Mouse (Mus musculus): ENCODE measurements around the gene Pitpnc1. TPM values are rescaled to one million over a fixed set of nuclear protein-coding genes. Genes with fewer than 3 reads are reported as not detected.

Gene Pitpnc1
- total RNA-seq, 1 experiment from 2014 or later = 20.4 TPM

DNA sequence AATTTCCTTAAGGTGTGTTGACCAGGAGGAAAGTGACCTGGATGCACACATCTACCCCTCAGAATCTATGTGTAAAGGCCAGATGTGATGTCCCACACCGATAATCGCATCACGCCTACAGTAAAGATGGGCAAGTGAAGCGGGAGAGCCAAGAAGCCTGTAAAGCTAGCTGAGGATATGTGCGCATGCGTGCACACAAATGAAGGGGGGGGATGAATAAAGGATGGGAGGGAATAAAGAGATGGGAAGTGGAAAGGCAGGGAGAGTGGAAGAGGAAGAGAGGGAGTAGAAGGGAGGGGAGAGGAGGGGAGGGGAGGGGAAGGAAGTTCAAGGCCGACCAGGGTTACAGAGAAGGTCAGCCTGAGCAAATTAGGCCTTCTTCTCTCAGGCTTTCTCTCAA is 61.6 kb downstream of the Pitpnc1 start:
- no peak for DNase-seq

DNA sequence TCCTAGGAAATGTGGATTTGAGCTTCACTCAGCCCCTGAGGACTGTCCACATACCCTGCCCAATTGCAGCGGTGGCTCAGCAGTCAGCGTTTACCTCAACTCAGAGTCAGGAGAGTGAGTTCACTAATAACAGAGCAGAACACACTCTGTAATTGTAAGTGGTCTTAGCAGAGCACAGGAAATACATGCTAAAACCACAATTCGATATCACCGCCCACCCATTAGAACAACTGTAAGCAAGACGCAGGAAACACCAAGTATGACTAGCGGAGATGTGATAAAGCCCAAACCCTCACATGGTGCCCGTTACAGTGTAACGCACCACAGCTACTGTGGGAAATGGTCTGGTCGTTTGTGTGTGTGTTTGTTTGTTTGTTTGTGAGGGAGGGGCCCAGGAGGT is 62.8 kb downstream of the Pitpnc1 start:
- no peak for DNase-seq

DNA sequence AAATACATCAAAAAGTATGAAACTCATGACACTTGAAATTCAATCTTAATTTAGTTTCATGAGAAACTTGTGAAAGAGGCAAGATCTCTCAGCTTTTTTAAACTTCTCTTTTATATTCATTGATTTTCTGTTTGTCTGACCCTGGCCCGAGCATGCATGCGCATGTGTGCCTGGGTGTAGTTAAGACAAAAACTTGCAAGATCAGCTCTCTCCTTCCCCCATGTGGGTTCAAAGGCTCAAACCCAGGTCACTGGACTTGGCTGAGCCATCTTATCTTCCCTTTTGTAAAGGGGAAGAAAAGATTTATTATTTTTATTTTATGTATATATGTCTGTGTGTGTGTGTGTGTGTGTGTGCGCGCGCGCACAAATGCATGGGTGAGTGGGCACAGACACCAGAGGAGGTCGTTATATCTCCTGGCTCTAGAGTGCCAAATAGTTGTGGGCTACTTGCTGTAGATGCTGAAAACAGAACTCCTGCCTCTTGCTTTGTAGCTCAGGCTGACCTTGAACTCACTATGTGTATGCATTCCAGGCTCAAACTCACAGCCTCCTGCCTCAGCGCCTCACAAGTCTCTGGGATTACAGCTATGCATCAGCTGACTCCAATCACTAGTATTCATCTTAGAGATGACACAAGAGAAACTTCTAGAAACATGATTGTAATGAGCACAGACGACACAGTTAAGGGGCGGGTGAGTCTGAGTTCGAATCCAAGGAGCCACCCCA is 64.7 kb downstream of the Pitpnc1 start:
- DNase-seq = no peak

DNA sequence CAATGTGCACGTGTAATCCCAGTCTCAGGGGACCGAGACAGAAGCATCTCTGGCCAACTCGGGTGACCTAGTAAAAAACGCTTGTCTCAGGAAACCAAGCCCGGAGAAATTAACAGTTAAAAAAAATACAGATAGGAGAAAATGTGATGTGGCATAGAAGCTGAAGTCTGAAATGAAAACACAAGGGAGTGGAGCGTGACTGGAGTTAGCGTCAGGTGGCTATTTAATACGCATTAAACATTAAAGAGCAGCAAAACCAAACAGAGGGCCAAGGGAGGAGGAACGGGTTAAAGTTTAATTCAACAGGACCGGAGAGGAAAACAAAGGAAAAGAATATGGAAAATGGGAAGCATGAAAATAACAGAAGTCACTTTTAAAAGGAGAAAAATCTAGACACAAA is 67.2 kb downstream of the Pitpnc1 start:
- DNase-seq = no peak

DNA sequence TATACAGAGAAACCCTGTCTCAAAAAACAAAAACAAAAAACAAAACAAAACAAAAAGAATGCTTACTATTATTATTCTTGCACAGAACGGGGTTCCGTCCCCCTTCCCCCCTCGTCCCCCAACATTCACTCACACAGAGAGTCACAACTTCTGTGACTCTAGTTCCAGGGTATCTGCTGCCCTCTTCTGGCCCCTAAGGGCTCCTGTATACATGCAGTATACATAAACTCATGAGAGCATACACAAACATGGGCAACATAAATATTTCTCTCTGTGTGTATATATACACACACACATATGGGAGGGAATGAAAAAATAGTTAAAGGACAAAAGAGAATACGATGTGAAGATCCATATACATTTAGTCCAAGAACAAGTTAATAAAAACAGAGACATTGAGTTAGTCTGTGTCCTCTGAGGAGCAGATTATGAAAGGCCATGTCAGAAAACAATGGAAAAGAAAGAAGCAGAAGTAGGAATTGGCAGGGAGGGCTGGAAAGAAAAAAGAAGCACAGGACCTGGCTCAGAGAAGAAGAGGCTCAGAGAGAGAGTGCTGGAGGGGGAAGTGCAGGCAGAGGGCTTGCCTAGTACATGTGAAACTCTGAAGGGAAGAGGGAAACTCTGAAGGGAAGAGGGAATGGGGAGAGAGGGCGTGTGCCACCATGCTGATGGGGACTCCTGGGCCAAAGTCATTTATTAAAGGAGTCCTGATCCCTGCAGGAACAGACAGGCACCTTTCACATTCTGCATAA is 68.5 kb downstream of the Pitpnc1 start:
- no peak for DNase-seq

DNA sequence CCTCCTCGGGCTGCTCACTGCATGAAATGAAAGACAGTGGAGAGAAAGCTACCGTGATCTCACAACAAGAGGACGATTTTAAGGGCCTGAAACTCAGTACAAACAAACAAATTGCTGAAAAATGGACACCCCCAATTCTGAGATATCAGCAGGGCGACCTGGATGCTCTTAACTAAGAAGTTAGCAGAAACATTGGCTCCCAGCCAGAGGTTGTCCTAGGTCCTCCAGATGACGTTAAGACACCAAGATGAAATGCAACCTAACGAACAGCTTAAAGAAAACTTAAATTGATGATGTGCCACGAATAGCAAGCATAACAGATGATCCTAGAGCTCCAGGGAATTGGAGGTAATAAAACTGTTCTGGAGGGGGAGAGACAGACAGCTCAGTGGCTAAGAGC is 69.7 kb downstream of the Pitpnc1 start:
- DNase-seq = no peak

DNA sequence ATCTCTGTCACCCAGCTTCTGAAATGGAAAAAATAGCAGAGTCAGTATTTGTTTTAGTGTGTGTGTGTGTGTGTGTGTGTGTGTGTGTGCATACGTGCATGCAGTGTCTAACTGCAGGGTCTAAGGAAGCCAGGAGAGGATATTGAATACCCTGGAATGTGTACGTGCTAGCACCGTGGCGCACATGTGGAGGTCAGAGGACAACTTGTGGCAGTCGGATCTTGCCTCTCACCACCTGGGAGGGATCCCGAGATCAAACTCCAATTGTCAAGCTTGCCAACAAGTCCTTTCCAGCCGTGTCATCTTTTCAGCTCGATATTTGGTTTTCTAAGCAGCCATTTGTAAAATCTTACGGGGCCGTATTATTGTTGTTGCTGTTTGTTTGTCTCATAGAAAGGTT is 70.5 kb downstream of the Pitpnc1 start:
- DNase-seq = no peak

DNA sequence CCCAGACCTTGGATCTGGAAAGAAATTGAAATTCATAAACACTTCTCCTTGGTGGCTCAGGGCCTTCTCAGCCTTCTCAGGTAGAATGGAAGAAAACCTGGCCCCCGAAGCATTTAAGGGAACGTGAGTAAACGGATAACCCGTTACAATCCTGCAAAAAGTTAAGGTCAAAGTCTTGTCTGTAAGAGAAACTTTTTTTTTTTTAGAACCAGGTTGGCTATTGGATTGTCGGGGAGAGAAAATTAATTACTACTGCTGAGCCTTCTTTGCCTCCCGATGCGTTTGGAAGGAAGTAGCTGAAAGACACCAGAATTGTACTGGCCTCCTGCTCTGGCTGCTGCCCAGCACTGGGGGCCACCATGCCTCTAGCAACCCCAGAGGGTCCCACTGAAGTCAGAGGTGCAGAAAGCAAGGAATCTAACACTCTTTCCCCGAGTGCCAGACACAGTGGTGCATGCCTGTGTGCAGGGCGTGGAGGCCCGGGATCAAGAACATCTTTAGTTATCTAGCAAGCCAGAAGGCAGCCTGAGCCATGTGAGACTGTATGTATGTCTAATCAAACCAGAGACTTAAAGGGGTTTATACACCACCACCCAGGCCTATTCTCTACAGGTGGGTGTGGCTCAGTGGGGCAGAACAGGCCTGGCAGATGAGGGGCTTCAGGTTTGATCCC is 73.0 kb downstream of the Pitpnc1 start:
- no peak for DNase-seq

DNA sequence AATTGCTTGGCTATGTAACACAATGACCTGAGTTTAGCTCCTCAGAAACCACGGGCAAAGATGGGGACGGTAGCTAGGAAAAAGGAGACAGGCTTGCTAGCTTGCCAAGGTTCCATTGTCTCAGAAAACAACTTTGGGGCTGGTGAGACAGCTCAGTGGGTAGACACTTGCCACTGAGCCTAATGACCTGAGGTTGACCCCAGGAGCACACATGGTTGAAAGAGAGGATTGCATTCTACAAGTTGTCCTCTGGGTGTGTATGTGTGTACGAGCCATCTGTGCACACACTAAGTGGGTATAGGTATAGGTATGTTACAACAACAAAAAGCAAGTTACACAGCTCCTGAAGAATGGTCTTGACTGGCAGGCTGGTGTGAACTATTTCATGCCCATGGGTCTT is 76.3 kb downstream of the Pitpnc1 start:
- DNase-seq = no peak

DNA sequence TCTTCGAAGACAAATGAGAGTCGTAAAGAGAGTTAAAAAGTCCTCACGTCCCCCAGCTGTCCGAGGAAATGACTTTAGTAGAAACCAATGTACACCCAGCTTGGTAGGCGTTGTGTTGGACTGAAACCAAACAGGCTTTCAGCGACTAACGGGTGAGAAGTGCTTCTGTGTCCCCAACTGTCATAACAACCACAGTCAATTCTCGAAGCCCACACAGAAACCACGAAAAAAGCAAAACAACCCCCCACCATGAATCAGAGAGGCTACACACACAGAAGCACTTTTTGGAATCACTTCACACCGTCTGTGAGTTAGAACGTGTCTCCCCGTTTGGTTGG is 76.7 kb downstream of the Pitpnc1 start:
- no peak for DNase-seq

DNA sequence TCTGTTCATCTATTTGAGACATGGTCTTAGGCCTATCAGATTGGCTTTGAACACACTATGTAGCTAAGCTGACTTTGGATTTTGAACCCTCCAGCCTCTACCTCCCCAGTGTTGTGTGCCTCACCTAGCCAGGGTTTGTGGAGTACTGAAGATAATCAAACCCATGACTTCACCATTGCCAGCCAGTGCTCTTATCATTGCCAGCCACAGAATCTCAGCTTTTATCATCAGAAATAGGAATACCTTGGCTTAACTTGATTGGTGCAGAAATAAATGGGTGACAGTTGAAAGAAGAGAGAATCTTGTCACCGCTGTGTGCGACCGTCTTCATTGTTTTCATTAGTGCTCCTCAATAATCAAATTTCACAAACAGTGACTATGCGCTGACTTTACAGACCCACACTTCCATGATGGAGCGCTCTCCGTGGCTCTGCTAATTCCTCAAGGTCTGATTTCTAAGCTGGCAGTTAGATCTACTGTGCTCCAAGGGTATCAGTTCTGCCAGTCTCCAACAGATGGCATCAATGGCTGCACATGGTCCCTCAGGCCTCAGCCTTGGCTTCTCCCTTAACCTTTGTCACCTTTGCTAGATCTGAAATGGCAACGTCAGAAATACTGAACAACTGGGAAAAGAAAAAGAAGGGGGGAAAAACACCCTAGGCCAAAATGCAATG is 77.2 kb downstream of the Pitpnc1 start:
- no peak for DNase-seq

DNA sequence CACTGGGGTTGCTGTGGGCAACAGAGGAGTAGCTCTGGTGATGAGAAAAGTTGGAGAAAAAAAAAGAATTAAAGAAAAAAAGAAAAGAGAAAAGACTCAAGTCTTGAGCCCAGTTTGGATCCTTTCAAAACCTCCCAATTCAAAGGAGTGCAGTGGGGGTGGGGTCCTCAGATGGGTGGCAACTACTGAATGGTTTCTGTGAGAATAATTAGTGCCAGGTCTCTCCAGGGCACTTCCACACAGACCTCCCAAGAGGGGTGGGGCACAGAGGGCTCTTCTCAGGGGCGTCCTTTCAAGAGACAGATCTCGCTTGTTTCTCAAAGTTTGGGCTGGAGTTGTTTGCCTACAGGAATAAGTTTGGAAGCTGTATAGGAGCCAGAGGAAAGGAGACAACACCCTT is 80.0 kb downstream of the Pitpnc1 start:
- DNase-seq = no peak

DNA sequence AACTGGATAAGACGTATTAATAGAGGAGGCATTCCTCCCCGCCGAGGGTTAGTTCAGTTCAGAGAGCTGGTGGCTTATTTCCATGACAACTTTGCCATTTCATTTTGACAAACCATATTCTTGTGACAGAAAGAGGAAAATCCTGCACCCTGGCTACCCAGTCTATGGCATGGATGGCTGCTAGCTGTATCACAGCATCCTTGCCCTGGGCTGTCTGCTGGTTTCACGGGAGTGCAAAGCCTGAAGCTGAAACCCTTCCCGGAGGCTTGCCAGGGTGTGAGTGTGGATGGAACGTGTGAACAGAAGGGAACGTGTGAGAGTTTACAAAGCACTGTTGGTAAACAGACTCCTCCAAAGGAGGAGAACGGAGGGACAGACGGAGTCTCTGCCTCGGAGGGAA is 80.5 kb downstream of the Pitpnc1 start:
- DNase-seq = no peak

DNA sequence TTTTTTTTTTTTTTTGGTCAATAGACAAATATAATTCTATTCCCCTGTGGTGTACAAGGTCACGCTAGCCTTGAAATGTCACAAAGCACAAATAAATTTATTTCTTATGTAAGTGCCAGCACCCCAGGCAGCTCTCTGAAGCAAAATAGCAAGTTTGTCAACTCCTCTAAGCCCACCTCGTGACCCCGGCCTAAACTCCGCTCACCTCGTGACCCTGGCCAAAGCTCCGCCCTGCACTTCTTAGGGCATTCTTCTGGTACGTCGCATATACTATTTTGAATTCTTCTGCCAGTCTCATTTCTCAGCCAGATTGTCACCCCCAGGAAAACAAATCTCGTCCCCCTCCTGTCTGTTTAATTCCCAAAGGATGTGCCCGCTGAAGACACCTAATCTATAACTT is 84.0 kb downstream of the Pitpnc1 start:
- no peak for DNase-seq

DNA sequence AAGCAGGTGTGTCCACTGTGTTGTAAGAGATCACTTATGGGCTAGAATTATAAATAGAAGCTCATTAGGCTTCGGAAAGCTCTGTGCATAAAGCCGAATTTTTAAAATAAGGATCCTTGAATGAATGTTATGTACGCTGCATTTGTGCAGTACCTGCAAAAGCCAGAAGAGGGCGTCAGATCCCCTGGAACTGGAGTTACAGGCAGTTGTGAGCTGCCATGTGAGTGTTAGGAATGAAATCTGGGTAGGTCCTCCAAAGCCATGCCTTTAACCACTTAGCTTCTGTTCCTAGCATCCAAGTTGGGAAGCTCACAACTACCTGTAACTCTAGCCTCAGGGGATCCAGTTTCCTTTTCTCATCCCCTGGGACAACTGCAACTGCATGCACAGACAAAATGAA is 85.2 kb downstream of the Pitpnc1 start:
- peak; percentile 33 for DNase-seq

DNA sequence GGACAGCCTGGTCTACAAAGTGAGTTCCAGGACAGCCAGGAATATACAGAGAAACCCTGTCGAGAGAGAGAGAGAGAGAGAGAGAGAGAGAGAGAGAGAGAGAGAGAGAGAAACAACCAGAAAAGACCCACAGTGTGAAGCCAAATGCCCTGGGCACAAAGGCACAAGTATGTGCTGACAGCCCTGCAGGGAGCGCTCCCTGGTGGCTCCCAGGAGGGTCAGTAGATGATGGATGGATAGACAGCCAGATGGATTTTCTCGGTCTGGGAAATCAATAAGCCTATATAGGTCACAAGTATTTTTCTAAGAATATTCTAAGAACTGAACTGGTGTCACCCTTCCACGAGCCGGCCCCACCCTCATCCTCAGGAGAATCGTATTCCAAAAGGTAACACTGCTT is 86.5 kb downstream of the Pitpnc1 start:
- DNase-seq = no peak

DNA sequence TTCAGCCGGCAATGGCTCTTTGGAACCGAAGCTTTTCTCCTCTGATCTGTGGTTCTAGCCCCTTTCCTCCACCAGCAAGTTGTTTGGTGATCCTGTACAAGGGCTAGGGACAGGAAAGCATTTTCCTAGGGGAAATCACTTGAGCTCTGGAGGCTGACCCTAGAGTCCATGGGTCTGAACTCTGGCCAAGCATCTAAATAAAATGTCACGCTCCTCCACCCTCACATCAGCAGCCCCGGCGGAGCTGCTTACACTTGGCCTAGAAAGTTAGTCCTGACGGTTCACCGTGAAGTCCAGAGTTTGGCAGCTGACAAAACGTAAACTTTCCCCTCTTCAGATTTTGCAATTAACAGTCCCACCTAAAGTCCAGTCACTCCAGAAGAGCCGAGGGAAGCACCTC is 90.5 kb downstream of the Pitpnc1 start:
- DNase-seq = no peak

DNA sequence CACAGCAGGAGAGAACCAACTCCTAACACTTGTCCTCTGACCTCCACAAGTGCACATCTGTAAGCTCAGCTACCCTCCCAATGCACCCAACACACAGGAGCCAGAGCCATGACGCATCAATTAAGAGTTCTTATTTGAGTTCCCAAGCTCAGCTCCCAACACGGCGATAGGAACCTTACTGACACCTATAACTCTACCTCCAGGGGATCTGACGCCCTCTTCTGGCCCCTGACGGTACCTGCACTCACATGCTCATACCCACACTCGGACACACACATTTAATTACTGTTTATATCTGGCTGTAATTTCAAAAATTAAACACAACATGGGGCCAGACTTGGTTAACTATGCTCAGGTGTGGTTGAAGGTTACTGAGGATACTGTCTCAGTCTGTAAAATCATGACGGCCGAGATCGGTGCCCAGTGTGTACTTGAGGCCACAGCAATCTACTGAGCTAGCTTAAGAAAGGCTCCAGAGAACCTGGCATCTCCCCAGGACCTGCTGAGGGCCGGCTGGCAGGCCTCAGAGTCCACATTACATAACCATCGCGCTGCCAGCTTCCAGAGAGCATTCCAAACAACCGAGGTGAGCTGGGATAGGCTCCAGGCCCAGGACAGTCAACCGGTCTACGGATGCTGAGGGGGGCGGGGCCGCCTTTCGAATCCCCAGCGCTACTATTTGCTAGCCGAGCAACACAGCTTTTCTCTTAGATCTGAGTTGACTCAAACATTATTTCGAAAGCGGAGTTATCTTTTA is 91.2 kb downstream of the Pitpnc1 start:
- DNase-seq = peak; percentile 64

DNA sequence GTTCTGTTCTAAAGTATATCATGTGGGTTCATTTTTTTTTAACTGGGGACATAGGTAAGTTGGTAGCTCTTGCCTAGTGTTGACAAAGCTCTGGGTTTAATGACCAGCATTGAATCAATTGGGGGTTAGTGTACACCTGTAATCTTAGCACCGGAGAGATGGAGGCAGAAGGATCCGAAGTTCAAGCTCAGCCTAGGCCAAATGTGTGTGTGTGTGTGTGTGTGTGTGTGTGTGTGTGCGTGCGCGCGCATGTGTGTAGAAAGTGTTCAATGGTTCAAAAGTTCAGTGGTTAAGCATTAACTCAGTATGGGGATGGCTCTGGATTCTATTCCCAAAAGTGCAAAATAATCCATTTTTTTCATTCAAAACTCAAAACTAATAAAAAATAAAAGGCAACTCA is 93.2 kb downstream of the Pitpnc1 start:
- no peak for DNase-seq

DNA sequence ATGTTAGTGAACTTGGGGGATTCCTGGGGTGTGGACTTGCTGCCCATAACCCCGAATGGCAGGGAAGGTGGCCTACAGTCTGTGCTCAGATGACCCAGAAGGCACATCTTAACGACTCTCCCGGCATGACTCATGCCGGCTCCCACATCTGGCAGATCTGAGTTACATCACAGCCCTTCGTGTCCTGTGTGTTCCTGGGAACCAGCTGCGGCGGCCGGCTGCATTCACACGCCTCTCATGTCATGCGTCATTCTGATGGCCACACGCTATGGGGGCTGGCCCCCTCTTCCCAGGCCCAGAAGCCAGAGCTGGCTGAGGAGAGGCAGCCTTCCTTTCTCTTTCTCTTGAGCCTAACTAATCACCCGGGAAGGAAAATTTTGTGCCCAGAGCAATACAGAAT is 94.2 kb downstream of the Pitpnc1 start:
- peak; percentile 65 for DNase-seq

DNA sequence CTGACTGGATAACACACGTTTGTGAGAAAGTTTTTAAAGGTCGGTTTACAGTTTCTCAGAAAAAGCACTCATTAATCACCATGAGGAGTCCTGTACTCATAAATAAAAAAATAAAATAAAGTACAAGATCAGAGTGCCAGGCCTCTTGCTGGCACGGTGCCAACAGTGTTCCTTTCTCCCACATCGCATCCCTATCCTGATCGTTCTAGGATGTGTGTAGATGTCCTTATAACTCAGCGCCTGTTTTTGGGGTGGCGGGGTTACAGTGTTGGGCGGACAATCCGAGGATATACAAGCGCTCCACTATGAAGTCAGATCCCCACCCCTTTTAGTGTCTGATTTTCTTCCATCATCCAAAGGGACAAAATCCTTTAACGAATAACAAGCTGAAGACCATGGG is 94.7 kb downstream of the Pitpnc1 start:
- DNase-seq = no peak

DNA sequence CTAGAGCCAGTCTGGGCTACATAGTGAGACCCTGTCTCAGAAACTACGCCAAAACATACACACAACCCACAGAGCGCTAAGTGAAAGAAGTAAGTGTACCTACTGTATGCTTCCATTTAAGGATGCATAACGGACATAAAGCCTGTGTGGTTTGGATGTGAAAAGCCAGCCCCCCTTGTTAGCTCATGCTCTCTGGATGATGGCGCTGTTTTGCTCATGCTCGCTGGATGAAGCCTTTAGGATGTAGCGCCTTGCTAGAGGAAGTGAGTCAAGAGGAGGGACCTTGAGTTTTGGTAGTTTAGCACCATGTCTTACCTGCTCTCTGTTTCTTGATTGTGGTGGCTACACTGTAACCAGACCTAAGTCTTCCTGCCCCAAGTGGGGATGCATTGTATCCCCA is 96.9 kb downstream of the Pitpnc1 start:
- DNase-seq = no peak
